Mouse (Mus musculus) intestine, embryonic 15.5 days (tissue): ENCODE results near the gene Phf1. TPM values are rescaled to one million over a fixed set of nuclear protein-coding genes. Genes with fewer than 3 reads are reported as not detected.

Source experiments
- ATAC-seq: fragments of 200-750 bp; cut with Nextera tagmentation; 2 replicates; pipeline ENCODE4 v1.8.0; 2017; ENCODE audit warnings: moderate TSS enrichment, moderate library complexity
- H3K27ac ChIP-seq: fragments of 300-500 bp; sonication (generic); 2 replicates; pipeline ENCODE4 v1.5.1; 2015; ENCODE audit warnings: mild to moderate bottlenecking, inconsistent platforms
- H3K27me3 ChIP-seq: fragments of 300-500 bp; sonication (generic); replicated peaks from 2 replicates; pipeline ENCODE4 v1.6.1; 2015; ENCODE audit warnings: inconsistent platforms
- H3K36me3 ChIP-seq: fragments of 300-500 bp; sonication (generic); 2 replicates; pipeline ENCODE4 v1.6.1; 2015; ENCODE audit warnings: inconsistent platforms
- H3K4me1 ChIP-seq: fragments of 300-500 bp; sonication (generic); replicated peaks from 2 replicates; pipeline ENCODE4 v1.6.1; 2015; ENCODE audit warnings: inconsistent platforms
- H3K4me2 ChIP-seq: fragments of 300-500 bp; sonication (generic); replicated peaks from 2 replicates; pipeline ENCODE4 v1.6.1; 2015; ENCODE audit warnings: mild to moderate bottlenecking, inconsistent platforms
- H3K4me3 ChIP-seq: fragments of 300-500 bp; sonication (generic); replicated peaks from 2 replicates; pipeline ENCODE4 v1.5.1; 2015; ENCODE audit warnings: inconsistent platforms
- H3K9ac ChIP-seq: fragments of 300-500 bp; sonication (generic); 2 replicates; pipeline ENCODE4 v1.6.1; 2015; ENCODE audit warnings: inconsistent platforms
- H3K9me3 ChIP-seq: fragments of 300-500 bp; sonication (generic); 2 replicates; pipeline ENCODE4 v1.6.1; 2016; ENCODE audit warnings: inconsistent platforms
- WGBS: fragments of 180-500 bp; shearing (Covaris S2); methylation state at CpG from one replicate; pipeline ENCODE4 v1.1.7; 2015; 5-methylcytosine and 5-hydroxymethylcytosine counted together
- polyA plus RNA-seq: library from polyadenylated mRNA; unstranded; fragments of >200 nt; fragmentation: Nextera tagmentation; extraction: Ambion mirVana; gene quantifications from 2 replicates; pipeline ENCODE4 v1.2.1, GENCODE M21; 2015

Gene Phf1
- polyA plus RNA-seq, 1 experiment from 2014 or later = 6.9 TPM

DNA sequence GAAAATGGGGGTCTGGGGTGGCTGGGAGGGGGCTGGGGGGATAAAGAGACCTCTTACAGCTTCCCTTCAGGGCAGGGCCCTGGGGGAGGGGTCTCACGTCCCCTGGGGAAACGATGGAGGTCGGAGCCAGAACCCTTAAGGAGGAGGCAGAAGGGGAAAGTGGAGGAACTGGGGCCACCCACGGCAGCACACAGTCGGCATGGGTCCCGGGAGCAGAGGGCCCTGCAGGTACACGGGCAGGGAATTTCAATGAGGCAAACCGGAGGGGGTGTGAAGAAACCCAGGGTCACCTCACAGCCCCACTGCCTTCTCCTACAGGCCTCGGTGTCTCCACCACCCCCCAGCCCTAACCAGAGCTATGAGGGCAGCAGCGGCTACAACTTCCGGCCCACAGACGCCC, 3.6 kb downstream of the Phf1 start:
- WGBS = 80% methylated on average over 12 of the region's 12 CpGs
- Histone ChIP-seq H3K4me1 (peaks cover 42% of the 10 kb centered on the region), H3K27me3 (no peaks in the 10 kb centered on the region), H3K36me3 (peaks cover 7% of the 10 kb centered on the region; the same call in 1 of the 2 replicates), H3K9ac (no peak overlapping the region), H3K4me3 (no peak overlapping the region), H3K27ac (no peak overlapping the region), H3K4me2 (no peak overlapping the region), H3K9me3 (no peaks in the 10 kb centered on the region)
- no peak for ATAC-seq

DNA sequence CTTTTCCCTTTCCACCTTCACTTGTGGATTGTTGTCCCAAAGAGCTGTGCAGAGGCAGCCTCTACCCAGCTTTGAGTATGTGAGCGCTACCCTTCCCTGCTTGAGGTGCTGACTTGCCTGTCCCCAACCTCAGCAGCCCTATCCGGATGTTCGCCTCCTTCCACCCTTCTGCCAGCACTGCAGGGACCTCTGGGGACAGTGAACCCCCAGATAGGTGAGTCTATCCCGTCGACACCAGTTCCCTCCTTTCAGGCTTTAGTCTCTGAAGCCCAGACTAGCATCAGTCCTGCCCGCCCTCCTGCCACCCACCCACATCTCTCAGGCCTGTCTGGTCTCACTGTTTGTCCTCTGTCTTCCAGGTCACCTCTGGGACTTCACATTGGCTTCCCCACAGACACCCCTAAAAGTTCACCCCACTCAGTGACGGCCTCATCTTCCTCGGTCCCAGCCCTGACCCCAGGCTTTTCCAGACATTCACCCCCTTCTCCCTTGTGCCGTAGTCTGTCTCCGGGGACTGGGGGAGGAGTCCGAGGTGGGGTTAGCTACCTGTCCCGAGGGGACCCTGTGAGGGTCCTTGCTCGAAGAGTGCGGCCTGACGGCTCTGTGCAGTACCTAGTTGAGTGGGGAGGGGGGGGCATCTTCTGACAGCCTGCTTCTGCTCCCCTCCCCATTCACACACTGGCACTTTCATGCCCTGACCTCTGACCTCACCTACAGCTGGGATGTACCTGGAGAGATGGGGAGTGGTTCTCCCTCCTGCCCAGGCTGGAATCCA, 4.3 kb downstream of the Phf1 start:
- Histone ChIP-seq H3K36me3 (peaks cover 7% of the 10 kb centered on the region; the same call in 1 of the 2 replicates), H3K4me3 (0 out of 2 replicates have a peak overlapping the region, but pooled peaks have one; percentile 68), H3K4me1 (peaks cover 42% of the 10 kb centered on the region), H3K4me2 (no peak overlapping the region; the same call in 1 of the 2 replicates), H3K9ac (no peak overlapping the region), H3K27me3 (no peaks in the 10 kb centered on the region), H3K9me3 (no peaks in the 10 kb centered on the region), H3K27ac (no peak overlapping the region)
- no peak for ATAC-seq
- 81% methylated on average over 15 of the region's 15 CpGs for WGBS

DNA sequence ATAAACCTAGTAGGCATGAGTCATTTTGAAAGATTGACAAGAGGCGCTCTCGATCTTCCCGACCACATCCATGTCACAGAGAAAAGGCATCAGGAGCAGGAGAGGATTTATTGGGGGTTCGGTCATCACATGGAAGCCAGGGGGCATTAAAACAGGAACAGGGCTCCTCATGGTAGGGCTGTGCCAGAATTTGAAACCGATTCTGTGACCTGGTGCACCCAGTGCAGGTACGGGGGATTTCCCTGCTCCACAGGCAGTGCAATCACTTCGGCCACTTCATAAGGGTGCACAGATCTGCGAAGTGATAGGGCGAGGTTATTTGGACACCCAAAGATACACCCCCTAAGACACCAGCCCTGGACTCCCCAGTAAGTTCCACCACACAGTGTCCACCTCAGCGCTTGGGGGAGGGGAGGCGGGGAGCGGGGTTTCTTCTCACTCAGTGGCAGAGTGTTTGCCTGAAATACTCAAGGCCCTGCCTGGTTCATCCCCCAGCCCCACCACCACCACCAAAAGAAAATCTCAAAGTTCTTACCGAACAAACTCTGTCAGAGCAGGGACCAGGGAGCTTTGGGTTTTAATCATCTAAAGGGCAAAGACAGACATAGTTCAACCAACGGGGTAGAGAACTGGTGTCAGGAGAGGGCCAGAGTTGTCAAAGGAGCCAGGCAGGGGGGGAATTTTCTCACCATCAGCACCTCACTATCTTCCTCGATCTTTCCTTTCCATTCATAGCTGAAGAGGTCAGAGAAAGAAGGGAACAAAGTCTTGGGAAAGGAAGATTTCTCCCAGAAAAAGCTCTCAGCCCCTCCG, 5.2 kb downstream of the Phf1 start:
- 48% methylated on average over 16 of the region's 16 CpGs for WGBS
- Histone ChIP-seq H3K4me2 (peak overlapping the region; percentile 95), H3K4me3 (peak overlapping the region; percentile 68), H3K27me3 (no peaks in the 10 kb centered on the region), H3K9ac (peak overlapping the region; percentile 76), H3K9me3 (no peaks in the 10 kb centered on the region), H3K4me1 (peaks cover 36% of the 10 kb centered on the region), H3K36me3 (peaks cover 7% of the 10 kb centered on the region; the same call in 1 of the 2 replicates), H3K27ac (peak overlapping the region; percentile 90)
- no peak for ATAC-seq

DNA sequence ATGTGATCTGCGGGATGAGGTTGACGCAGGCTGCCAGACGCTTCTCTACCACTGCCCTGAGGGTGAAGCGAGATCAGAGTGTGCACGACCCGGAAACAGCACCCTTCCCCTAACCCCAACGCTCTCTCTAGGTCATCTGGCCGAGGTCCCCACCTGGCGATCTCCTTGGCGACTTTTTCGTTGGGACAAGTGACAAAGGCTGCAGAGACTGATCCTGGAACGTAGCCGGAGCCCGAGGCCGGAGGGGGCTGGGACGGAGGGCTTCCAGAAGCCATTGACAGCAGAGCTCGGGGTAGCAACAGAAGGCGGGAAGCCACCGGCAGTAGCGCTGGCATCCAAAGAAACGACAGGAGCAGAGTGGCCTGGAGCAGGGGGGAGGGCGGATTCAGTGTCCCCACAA, 5.9 kb downstream of the Phf1 start:
- peak overlapping the region; percentile 76 for H3K9ac ChIP-seq
- ATAC-seq = peak; percentile 1; the same call in 1 of the 2 replicates
- H3K27ac ChIP-seq = peak overlapping the region; percentile 90
- H3K27me3 ChIP-seq = no peaks in the 10 kb centered on the region
- H3K4me2 ChIP-seq = peak overlapping the region; percentile 95
- peak overlapping the region; percentile 68 for H3K4me3 ChIP-seq
- under 1% methylated on average over 22 of the region's 22 CpGs for WGBS
- peaks cover 31% of the 10 kb centered on the region for H3K4me1 ChIP-seq
- no peaks in the 10 kb centered on the region for H3K9me3 ChIP-seq
- H3K36me3 ChIP-seq = peaks cover 7% of the 10 kb centered on the region; the same call in 1 of the 2 replicates

GRCm38 (mm10) chr17:26939178-26939972, 6.5 kb downstream of the Phf1 start, which contains the start of gene Cuta:
TSS of gene Cuta (minus strand) at chr17:26939569.
- WGBS = under 1% methylated on average over 69 of the region's 70 CpGs
- Histone ChIP-seq H3K4me3 (peak within 1 kb of the TSS; percentile 68), H3K4me1 (peaks cover 25% of the 10 kb centered on the region), H3K9me3 (no peaks in the 10 kb centered on the region), H3K27me3 (no peaks in the 10 kb centered on the region), H3K9ac (peak within 1 kb of the TSS; percentile 76), H3K27ac (peak within 1 kb of the TSS; percentile 93), H3K36me3 (peaks cover 7% of the 10 kb centered on the region; the same call in 1 of the 2 replicates), H3K4me2 (peak within 1 kb of the TSS; percentile 95)
- ATAC-seq = peak; percentile 98

GRCm38 (mm10) chr17:26939973-26940300, 7.1 kb downstream of the Phf1 start:
- 4% methylated on average over 3 of the region's 3 CpGs for WGBS
- ATAC-seq = no peak
- H3K36me3 ChIP-seq = peaks cover 7% of the 10 kb centered on the region; the same call in 1 of the 2 replicates
- peaks cover 25% of the 10 kb centered on the region for H3K4me1 ChIP-seq
- H3K27ac ChIP-seq = peak overlapping the region; percentile 93
- H3K4me2 ChIP-seq = peak overlapping the region; percentile 88
- no peaks in the 10 kb centered on the region for H3K9me3 ChIP-seq
- peak overlapping the region; percentile 68 for H3K4me3 ChIP-seq
- H3K9ac ChIP-seq = peak overlapping the region; percentile 72
- no peaks in the 10 kb centered on the region for H3K27me3 ChIP-seq

DNA sequence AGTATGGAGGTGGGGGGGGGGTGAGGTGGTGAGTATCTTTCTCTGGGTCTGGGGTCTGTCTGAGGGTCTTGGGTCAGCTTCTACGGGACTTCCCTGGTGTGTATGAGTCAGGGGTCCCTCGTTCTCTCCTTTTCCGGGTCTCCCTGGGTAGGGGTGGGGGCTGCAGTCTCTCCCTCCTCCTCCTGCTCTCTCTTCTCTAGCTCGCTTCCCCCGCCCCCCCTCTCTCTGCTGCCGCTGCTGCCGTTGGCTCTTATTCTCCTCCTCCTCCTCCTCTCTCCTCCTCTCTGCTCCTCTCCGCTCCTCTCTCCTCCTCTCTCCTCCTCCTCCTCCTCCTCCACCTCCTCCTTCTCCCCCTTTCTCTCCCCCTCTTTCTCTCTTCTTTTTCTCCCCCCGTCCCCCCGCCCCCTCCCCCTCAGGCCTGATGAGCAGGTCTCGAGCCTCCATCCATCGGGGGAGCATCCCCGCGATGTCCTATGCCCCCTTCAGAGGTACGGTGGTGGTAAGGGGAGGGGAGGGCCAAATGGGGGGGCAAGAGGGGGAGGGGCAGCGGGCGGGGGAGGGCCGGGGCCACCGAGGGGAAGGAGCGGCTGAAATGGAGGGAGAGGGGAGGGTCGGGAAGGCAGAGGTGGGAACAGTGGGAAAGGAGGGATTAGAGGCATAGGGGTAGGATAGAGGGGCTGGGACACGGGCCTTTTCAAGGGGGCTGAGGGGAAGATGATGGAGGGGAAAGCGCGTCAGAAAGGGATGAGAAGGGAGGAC, 8.4 kb downstream of the Phf1 start, which contains the start of gene Syngap1:
Gene Syngap1, plus strand, starts transcription at position 223 of the 759 bp plus-strand sequence.
- no peak for ATAC-seq
- H3K9me3 ChIP-seq = no peaks in the 10 kb centered on the region
- H3K4me2 ChIP-seq = peak within 1 kb of the TSS; percentile 88
- H3K9ac ChIP-seq = peak within 1 kb of the TSS; percentile 72
- no peaks in the 10 kb centered on the region for H3K27me3 ChIP-seq
- H3K4me3 ChIP-seq = peak within 1 kb of the TSS; percentile 68
- peak within 1 kb of the TSS; percentile 93 for H3K27ac ChIP-seq
- peaks cover 30% of the 10 kb centered on the region for H3K4me1 ChIP-seq
- WGBS = 6% methylated on average over 21 of the region's 24 CpGs
- H3K36me3 ChIP-seq = no peaks in the 10 kb centered on the region

DNA sequence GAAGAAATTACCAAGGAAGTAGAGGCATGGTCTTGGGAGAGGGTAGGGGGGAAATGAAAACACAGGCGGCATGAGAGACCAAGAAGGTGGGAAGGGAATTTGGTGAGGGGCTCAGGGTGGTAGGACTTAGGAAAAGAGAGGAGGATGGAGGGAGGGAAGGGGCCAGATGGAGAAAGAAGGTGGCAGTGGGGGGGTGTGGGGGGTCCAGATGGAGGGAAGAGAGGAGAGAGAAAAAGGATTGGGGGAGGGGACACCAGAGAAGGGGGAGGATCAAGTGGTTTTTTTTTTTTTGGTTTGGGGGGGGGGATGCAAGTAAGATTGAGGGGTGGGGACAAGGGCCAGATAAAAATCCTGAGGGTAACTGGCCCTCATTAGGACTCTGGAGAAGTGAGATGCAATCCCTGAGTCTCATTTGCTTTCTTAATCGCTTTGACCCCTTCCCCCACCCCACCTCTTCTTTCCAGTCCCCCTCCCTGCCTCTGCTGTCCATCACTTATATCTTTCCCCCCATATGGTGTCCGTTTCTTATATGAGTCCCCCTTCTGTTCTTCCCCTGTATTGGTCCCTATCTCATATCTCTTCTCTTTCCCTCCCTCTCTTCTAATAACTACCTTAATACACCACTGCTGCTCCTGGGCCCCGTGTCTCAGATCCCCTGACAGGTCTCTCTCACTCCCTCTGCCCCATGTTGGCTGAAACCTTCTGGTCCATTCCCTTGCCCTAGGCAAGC, 9.2 kb downstream of the Phf1 start:
- no peak for ATAC-seq
- Histone ChIP-seq H3K36me3 (no peaks in the 10 kb centered on the region), H3K9me3 (no peaks in the 10 kb centered on the region), H3K4me2 (peak overlapping the region; percentile 88), H3K9ac (peak overlapping the region; percentile 37), H3K27ac (peak overlapping the region; percentile 36), H3K27me3 (no peaks in the 10 kb centered on the region), H3K4me3 (peak overlapping the region; percentile 39), H3K4me1 (peaks cover 37% of the 10 kb centered on the region)
- WGBS = 20% methylated on average over 4 of the region's 4 CpGs

- H3K4me1 ChIP-seq = peaks cover 40% of the 10 kb centered on the region
- peak overlapping the region; percentile 39 for H3K4me3 ChIP-seq
- ATAC-seq = no peak
- no peaks in the 10 kb centered on the region for H3K9me3 ChIP-seq
- peak overlapping the region; percentile 85 for H3K4me2 ChIP-seq
- H3K27me3 ChIP-seq = no peaks in the 10 kb centered on the region
- peak overlapping the region; percentile 24 for H3K27ac ChIP-seq
- 32% methylated on average over 13 of the region's 13 CpGs for WGBS
- H3K9ac ChIP-seq = peak overlapping the region; percentile 54
- H3K36me3 ChIP-seq = no peaks in the 10 kb centered on the region
Measured at GRCm38 (mm10) chr17:26945824-26946495, 13.1 kb downstream of the Phf1 start.

DNA sequence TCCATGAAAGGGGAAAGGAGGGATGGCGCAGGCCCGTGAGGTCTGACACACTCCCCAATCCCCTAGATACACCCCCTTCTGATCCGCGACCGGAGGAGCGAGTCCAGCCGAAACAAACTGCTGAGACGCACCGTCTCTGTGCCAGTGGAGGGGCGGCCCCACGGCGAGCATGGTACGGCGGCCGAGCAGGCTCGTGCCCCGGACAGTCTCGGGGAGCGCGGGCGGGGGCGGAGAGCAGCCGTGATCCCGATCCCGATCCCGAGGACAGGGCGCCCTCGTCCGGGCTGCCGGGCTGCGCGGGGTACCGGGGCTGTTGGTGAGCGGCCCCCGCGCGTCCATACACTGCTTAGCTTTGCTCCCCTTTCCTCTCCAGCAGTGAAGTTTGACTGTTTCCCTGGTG, 13.7 kb downstream of the Phf1 start:
- peaks cover 42% of the 10 kb centered on the region for H3K4me1 ChIP-seq
- H3K4me3 ChIP-seq = peak overlapping the region; percentile 39
- no peaks in the 10 kb centered on the region for H3K9me3 ChIP-seq
- ATAC-seq = peak; percentile 57
- no peaks in the 10 kb centered on the region for H3K27me3 ChIP-seq
- H3K9ac ChIP-seq = peak overlapping the region; percentile 54
- no peaks in the 10 kb centered on the region for H3K36me3 ChIP-seq
- peak overlapping the region; percentile 85 for H3K4me2 ChIP-seq
- peak overlapping the region; percentile 24 for H3K27ac ChIP-seq
- 4% methylated on average over 36 of the region's 37 CpGs for WGBS
